ENCODE assay signal across 16 mouse cellular contexts in the genomic region with DNA sequence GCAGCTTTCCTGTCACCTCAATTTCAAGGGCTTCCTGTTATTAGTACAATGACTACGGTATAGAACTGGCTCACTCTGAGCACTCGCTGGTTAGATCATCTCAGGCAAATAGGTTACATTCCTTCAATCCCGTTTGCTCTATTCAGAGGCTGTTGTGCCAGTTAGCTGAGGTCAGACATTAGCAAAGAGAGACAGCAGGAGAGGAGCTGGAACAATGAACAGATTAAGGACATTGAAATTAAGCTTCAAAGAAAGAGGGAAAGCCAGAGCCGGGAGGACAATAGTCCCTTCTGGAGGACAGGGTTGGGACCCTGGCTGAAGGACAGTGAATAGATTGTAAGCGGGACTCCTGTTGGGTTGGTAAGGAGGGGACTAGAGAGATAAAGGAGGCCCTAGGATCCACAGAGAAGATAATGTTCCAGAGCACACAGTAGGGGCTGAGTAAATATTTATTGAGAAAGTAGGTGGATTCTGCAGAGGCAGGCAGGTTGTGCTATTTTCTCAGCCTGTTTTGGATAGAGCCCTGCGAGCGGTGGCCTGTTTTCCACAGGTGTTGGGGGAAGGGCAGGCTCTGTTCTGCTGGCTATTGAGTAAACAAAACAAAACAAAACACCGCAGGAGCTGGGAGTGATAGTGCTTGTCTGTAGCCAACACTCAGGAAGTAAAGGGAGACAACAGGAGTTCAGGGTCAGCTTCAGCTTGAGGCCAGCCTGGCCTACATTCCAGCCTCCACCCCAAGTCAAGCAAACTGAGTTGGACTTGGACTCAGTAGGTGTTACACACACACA. TPM values are rescaled to one million over a fixed set of nuclear protein-coding genes. Genes with fewer than 3 reads are reported as not detected.
DNase-seq lines count a peak whose midpoint lies in the region; ATAC-seq and TF ChIP-seq lines count a peak whose summit lies in the region.
"Had no signal": no experiment of that assay in that cellular context is flagged by ENCODE, and none has a peak within 500 bp of the region (broad histone marks: within the 10 kb centered on the region; RNA-seq: fewer than 3 reads in every experiment).

No protein-coding gene starts in this region.

- H3K27me3 ChIP-seq in hindbrain, embryonic 12.5 days = 0 out of 2 replicates have a peak, but pooled peaks cover 4% of the 10 kb centered on the region
- H3K27me3 ChIP-seq in hindbrain, postnatal 0 days (ENCODE audit: insufficient read depth, low read length) = no peaks in the 10 kb centered on the region
- peaks cover 58% of the 10 kb centered on the region for H3K27me3 ChIP-seq in embryonic facial prominence, embryonic 10.5 days (replicated peaks; ENCODE audit: low read depth, poor library complexity, severe bottlenecking)
- no peaks in the 10 kb centered on the region for H3K27me3 ChIP-seq in midbrain, embryonic 15.5 days (replicated peaks)
- H3K27me3 ChIP-seq: CH12.LX had no signal

- H3K27ac ChIP-seq in hindbrain, embryonic 12.5 days = no peak overlapping the region
- H3K27ac ChIP-seq in hindbrain, postnatal 0 days = no peak overlapping the region
- peak overlapping the region; percentile 26; the same call in 1 of the 2 replicates for H3K27ac ChIP-seq in embryonic facial prominence, embryonic 10.5 days (replicated peaks)
- no peak overlapping the region for H3K27ac ChIP-seq in midbrain, embryonic 15.5 days

- H3K9ac ChIP-seq in hindbrain, embryonic 12.5 days = no peak overlapping the region
- no peak overlapping the region for H3K9ac ChIP-seq in hindbrain, postnatal 0 days (replicated peaks; ENCODE audit: low read length)
- H3K9ac ChIP-seq in midbrain, embryonic 15.5 days = no peak overlapping the region

- H3K36me3 ChIP-seq in hindbrain, embryonic 12.5 days = no peaks in the 10 kb centered on the region
- no peaks in the 10 kb centered on the region for H3K36me3 ChIP-seq in hindbrain, postnatal 0 days (ENCODE audit: insufficient read depth, low read length)
- H3K36me3 ChIP-seq in embryonic facial prominence, embryonic 10.5 days (replicated peaks) = no peaks in the 10 kb centered on the region
- no peaks in the 10 kb centered on the region for H3K36me3 ChIP-seq in midbrain, embryonic 15.5 days (replicated peaks)

- TF ChIP-seq CTCF in hindbrain, postnatal 0 days (IDR thresholded peaks at IDR 0.05; ENCODE audit: low read depth) = no peak

- no peaks in the 10 kb centered on the region for H3K9me3 ChIP-seq in hindbrain, embryonic 12.5 days (replicated peaks)
- H3K9me3 ChIP-seq in hindbrain, postnatal 0 days (ENCODE audit: low read length) = no peaks in the 10 kb centered on the region
- no peaks in the 10 kb centered on the region for H3K9me3 ChIP-seq in embryonic facial prominence, embryonic 10.5 days
- no peaks in the 10 kb centered on the region for H3K9me3 ChIP-seq in midbrain, embryonic 15.5 days

- 12% methylated on average over 8 of the region's 8 CpGs for WGBS in hindbrain, embryonic 12.5 days
- WGBS in hindbrain, postnatal 0 days = 26% methylated on average over 8 of the region's 8 CpGs
- WGBS in embryonic facial prominence, embryonic 10.5 days = 16% methylated on average over 8 of the region's 8 CpGs
- WGBS in midbrain, embryonic 15.5 days = 13% methylated on average over 8 of the region's 8 CpGs

- ATAC-seq in hindbrain, embryonic 12.5 days (ENCODE audit: low FRiP score) = peak; percentile 60
- ATAC-seq in hindbrain, postnatal 0 days = no peak
- ATAC-seq in midbrain, embryonic 15.5 days (replicated peaks) = peak; percentile 61

- H3K4me1 ChIP-seq in hindbrain, embryonic 12.5 days = no peaks in the 10 kb centered on the region
- H3K4me1 ChIP-seq in hindbrain, postnatal 0 days (ENCODE audit: insufficient read depth, low read length) = no peaks in the 10 kb centered on the region
- peaks cover 17% of the 10 kb centered on the region for H3K4me1 ChIP-seq in embryonic facial prominence, embryonic 10.5 days
- peaks cover 4% of the 10 kb centered on the region; the same call in 1 of the 2 replicates for H3K4me1 ChIP-seq in midbrain, embryonic 15.5 days

- no peak for DNase-seq in hindbrain, postnatal 0 days (ENCODE audit: low spot score)
- DNase-seq in ZHBTc4 (ENCODE audit: low read depth, low spot score) = peak; percentile 90
- no peak for DNase-seq in embryonic facial prominence, embryonic 10.5 days (ENCODE audit: low spot score)
- no peak for DNase-seq in right cerebral cortex, postnatal 4 days
- DNase-seq in gastrocnemius, postnatal 25 days = no peak
- DNase-seq in frontal cortex, postnatal 10 days (ENCODE audit: low spot score in 2 of 2) = no peak
- DNase-seq: adrenal gland, postnatal 36 days; cerebellum, adult 11-12 months; gastrocnemius, postnatal 36 days; heart, postnatal 14 days; kidney, adult 18-20 months; kidney, postnatal 36 days; spleen, adult 18-20 months had no signal

- no peak overlapping the region for H3K4me2 ChIP-seq in hindbrain, embryonic 12.5 days (replicated peaks)
- no peak overlapping the region for H3K4me2 ChIP-seq in hindbrain, postnatal 0 days (ENCODE audit: low read depth, low read length)
- H3K4me2 ChIP-seq in midbrain, embryonic 15.5 days = no peak overlapping the region

- H3K4me3 ChIP-seq in hindbrain, embryonic 12.5 days = no peak overlapping the region
- no peak overlapping the region for H3K4me3 ChIP-seq in hindbrain, postnatal 0 days (ENCODE audit: low read length)
- no peak overlapping the region for H3K4me3 ChIP-seq in embryonic facial prominence, embryonic 10.5 days
- no peak overlapping the region for H3K4me3 ChIP-seq in midbrain, embryonic 15.5 days

RNA-seq across cellular contexts. Expression of gene Nudt4, which starts 32.1 kb away (rescaled TPM):
- polyA plus RNA-seq in hindbrain, embryonic 12.5 days (2016; fragmentation: Nextera tagmentation; extraction: Ambion mirVana) = 123 and 126 TPM in 2 replicates
- total RNA-seq in hindbrain, postnatal 0 days (2014; rRNA removed) = 52.3 and 55.5 TPM in 2 replicates
- polyA plus RNA-seq in hindbrain, postnatal 0 days (2015; fragmentation: Nextera tagmentation; extraction: Ambion mirVana) = 64.3 and 64.7 TPM in 2 replicates
- polyA plus RNA-seq in embryonic facial prominence, embryonic 10.5 days (2016; fragmentation: Nextera tagmentation; extraction: Ambion mirVana) = 79.4 and 82.9 TPM in 2 replicates
- polyA plus RNA-seq in midbrain, embryonic 15.5 days (2015; fragmentation: Nextera tagmentation; extraction: Ambion mirVana) = 59.6 and 61.7 TPM in 2 replicates
- total RNA-seq in gastrocnemius, postnatal 25 days (2021) = 100 to 1,000 TPM; 179 to 274 TPM
